Mouse (Mus musculus): ENCODE measurements around the gene Dact2.
A peak's percentile ranks its signal among the peaks of the same experiment; 100 is the strongest.

The Dact2 gene

DNA sequence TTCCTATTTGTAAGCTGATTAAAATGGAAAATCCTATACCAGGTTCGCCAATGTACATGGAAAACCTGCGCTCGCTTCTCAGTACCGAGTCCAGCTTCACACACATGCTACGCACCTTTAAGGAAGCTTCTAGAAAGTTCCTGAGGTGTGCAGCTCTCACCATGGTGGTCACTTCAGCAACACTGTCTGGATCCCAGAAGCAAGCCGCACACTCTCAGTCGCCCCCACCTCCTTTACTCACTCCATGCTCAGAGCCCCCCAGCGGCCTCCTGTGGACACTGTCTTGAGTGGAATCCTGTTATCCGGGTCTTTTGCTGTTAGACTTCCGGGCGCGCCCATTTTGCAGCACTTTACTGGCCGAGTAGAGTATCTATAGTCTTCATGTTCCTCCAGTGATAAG, at the start of gene Dact2:
Gene Dact2 (minus strand): TSS at position 244 of the 400 bp plus-strand sequence.
- DNase-seq (ENCODE audit: low read depth, low spot score), result peak; percentile 93

DNA sequence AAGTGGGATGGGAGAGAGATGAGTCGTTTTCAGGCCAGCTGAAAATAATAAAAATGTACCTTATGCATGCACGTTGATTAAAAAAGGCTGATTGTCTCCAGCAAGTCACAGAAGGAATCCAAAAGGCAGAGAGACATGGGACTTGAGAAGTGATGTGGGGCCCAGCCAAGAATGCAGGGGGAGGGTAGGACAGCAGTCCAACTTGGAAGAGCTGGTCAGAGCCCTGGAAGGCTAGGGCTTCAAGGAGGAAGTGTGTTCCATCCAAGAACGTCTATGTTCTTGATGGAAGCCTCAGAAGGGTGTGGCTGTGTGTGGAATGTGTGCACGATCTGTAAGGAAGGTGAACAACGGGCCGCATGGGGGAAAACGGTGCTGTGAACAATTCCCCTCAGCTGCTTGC, 48.4 kb upstream of the Dact2 start:
- peak; percentile 50 for DNase-seq (ENCODE audit: low read depth, low spot score)

DNA sequence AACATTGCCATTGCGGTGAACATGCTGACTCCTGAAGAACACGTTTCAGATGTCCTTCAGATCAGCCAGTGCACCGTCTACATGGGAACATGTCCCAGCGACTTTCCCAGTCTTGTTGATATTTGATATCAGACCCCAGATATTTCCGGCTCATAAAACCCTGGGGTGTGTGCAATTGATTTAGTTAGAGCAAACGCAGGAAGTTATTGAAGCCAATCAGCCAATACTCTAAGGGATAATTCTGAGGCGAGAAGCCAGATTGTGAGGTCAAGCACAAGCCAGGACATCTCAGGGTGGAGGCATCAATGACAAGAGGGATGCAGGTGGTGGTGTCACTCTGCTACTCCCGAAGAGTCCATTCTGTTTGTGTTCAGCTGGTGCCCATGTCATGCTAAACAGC, 46.3 kb upstream of the Dact2 start:
- DNase-seq (ENCODE audit: low read depth, low spot score), result no peak

DNA sequence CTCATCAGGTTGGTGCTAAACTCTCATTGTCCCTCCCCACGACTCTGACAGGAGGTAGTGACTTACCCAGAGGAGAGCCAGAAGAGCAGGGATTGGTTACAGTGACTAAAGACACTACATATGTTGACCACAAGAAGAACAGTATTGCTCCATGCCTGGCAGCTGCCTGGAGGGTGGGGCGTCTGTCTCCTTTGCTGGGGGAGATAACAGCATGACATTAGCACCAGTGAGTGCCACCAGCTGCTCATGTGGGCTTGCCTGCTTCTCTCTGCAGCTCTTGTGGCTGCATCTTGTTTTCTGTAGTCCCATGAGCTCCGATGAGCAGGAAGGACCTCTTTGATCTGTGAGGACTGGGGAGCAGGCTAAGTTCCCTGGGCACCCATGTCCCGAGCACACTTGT, 45.5 kb upstream of the Dact2 start:
- DNase-seq (ENCODE audit: low read depth, low spot score), result no peak

DNA sequence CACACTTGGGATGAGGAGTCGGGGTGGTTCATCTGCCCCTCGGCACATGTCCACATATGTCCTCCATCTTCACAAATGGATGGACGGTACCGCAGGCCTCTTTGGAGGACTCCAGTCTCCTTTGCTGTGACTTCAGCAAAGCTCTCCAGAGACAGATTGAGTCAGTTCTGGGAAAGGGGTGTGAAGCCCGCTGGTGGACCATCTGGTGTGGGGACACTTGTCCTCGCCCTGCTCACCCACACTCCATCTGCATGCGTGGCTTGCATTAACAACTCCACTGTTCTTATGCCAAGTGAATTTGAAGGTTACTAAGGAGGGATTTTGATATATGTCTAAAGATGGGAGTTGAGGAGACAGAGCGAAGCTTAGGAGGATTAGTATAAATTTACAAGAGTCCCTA, 43.8 kb upstream of the Dact2 start:
- DNase-seq (ENCODE audit: low read depth, low spot score), result no peak

DNA sequence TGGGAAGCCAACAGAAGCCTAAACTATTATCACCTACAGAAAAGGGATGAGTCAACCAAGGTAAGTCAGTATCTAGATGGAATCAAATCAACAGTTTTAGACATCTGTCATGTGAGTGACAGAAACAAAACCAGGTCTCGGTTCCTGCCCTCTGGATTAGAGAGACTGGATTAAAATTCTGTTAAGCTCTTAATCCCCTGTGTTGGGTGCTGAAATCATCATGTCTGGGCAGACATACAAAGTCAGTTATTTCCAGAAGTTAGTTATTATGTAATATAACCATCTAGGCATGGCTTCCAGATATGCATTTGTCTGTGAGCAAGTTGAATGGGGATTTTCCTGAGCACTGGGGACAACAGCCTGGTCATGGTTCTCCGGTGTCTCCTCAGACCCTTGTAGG, 42.2 kb upstream of the Dact2 start:
- DNase-seq (ENCODE audit: low read depth, low spot score), result no peak

DNA sequence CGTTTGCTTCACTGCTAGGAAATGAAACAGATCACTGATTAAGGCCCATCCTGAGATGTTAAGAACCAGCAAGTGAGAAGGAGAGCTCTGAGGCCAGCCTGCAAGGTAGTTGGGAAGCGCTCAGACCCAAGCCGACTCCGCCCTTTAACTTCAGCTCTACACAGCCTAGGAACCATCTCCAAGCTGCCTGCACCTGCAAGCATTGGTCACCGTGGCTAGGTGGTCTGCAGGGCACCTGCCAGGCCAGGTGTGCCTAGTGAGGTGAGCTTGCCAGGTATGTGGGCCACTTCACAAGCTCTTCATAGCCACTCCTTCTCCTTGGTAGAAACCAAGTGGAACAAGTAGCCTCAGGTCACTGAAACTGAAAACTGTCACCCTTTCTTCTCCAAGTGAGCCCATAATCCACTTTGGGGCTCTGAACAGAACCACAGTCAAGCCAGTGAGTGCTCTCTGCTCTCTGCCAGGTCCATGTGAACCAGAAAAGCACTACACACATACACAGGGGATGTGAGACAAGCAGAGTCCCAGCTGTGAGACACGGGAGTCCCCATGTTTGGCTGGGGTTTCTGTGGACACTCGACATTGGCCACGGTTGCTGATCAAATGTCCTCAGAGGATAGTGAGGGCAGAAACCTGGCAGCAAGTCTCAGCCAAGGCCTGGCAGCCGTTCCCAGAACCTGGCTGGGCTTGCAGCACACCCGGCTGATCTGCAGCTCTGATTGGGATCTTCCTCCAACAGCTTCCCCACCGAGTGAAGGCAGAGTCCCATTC, 40.3 kb upstream of the Dact2 start:
- no peak for DNase-seq (ENCODE audit: low read depth, low spot score)

DNA sequence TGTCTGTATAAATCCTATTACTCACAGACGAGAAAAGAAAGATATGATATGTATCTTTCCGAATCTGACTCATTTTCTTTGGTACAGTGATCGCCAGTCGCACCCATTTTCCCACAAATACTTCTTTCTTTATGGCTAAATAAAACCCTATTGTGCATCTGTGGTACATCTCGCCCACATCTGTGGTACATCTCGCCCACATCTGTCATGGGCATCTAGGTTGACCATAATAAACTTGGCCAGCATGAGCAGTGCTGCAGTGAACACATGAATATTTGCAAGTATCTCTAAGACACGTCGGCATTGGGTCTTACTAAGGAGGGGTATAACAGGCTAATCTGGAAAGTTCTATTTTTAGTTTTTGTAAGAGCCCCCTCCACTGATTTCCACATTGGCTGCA, 38.5 kb upstream of the Dact2 start:
- DNase-seq (ENCODE audit: low read depth, low spot score), result no peak

DNA sequence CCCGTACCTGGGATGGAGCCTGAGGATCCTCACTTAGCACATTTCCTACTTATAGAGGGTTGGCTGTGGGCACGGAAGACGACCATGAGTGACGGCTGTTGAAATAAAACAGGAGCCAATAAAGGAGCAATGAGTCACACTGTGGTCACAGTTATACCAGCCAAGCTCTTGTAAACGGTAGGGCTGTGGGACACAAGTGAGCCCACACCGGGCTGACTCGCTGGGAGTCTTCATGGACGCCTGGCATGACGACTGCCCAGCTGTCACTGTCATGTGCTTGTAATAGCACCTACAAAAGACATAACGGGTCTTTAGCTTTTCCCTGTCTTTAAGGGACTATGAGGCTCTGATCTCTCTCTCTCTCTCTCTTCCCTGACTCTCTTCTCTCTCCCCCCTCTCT, 35.9 kb upstream of the Dact2 start:
- no peak for DNase-seq (ENCODE audit: low read depth, low spot score)

DNA sequence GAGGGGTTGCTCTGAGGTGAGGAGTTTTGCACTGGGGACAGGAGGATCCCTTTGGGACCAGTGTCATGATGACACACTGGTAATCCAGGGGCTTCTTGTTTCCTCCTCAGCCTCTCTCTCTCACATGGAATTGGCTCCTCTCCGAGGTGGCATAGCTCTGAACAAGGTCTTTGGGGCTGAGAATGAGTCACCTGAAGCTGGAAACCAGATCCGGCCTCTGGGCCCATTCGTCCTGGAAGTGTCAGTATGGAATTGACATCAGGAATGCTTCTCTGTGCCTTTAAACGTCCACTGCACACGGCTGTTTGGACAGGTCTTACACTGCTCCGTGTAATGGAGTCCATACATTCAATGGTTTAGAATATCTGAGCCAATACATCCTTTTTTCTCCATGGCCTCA, 33.0 kb upstream of the Dact2 start:
- no peak for DNase-seq (ENCODE audit: low read depth, low spot score)

DNA sequence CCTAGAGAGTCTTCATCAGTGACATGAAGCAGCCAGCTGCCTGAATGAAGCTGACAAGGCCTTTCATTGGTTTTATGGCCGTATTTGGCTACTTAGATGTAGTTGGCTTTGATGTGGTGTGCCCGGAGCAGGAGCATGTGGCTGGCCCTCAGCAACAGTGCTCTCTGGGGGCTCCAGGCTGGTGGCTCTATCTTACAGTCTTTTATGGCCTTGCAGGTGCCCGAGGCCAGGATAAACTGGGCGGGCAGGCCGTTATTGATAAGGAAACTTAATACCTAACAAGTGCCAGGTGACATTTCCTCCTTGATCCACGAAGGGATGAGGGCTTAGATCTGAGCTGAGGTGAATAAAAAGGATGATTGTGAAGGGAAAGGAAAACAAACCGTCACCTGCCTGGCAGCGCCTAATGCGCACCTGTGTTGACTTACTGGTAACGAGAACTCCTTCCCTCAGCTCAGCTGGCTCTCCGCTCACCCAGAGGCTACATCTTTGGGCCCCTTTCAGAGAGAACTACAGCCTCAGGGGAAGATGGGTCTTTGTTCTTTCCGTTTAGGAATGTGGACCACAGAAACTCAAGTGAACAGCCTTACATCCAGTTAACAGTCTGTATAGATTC, 30.8 kb upstream of the Dact2 start:
- DNase-seq (ENCODE audit: low read depth, low spot score), result no peak

DNA sequence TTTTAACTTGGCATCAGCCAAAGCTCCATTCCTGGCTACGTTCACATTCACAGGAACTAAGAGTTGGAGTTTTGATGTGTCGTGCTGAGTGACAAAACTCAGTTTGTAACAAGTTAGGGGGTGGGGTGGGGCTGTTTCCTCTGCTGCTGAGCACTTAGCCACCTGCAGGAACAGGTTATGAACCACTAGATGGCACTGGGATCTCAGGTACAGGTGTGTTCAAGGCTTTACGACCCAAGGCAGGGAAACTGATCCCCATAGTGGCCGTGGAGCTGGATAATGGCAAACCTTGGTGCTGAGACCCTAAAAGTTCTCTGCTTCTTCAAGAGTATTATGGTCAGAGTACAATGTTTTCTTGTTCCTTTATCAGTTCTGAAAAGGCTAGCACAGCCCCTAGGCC, 29.6 kb upstream of the Dact2 start:
- no peak for DNase-seq (ENCODE audit: low read depth, low spot score)

DNA sequence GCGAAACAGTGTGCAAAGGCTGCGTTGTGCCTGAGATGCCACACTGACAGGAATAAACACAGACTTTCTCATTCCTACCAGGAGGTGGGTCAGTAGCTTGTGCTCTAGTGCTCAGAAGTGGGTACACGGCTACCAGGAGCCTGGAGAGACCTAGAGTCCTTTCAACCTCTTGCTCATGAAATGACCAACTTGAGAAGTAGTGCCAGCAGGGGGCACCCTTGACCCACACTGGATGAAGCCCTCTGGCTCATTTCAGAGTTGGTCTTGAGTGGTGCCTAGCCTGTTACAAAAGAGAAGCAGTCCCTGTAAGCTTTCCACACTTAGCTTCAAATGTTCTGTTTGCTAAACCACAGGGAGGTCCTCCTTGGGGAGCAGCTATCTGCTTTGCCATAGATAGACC, 28.5 kb upstream of the Dact2 start:
- peak; percentile 63 for DNase-seq (ENCODE audit: low read depth, low spot score)

DNA sequence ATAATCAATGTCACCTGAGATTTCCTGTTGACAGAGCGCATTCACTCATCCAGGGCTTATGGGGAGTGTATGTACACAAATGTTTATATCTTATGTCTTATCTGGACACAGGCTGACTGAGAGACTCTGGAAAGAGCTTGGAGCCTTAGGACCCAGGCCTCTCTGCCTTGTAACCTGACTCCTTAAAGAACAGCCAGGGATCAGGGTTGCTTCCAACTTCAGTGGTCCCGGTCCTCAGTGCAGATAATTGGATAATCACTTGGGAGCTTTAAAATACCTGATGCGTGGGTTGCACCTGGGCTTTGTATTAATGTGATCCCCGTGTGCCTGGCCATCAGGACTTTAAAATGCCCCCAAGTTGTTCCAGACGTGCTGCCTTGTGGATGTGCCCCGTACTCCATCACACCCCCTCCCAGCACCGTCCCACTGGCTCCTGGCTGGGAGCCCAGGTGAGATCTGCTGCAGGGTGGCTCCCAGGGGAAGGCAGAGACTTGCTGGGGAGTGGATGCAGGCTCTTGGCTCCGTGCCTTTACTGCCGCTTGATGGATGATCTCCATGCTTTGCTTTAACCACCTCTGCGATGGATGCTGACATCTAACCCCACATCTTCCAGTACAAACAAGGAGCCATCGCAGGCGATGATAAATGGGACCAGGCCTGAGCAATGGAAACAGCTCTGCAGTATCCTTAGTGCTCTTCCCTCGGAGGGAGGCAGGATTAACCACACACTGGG, 26.8 kb upstream of the Dact2 start:
- DNase-seq (ENCODE audit: low read depth, low spot score), result no peak

DNA sequence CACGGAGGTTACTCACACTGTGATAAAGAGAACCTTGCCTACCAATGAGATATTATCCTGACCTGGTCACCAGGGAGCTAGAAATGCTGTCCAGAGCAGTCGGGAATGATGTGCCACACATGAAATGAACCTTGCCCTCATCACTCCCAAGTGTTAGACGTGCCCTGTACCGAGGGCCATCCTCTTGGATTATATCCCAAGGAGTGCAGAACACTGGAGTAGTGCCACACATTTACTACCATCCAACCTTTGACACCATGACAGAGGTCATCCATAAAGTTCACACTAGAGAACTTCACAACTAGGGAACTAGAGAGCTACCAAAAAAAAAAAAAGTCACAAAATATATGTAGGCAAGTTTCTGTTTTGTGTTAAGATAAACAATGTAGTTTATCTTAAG, 24.3 kb upstream of the Dact2 start:
- no peak for DNase-seq (ENCODE audit: low read depth, low spot score)

DNA sequence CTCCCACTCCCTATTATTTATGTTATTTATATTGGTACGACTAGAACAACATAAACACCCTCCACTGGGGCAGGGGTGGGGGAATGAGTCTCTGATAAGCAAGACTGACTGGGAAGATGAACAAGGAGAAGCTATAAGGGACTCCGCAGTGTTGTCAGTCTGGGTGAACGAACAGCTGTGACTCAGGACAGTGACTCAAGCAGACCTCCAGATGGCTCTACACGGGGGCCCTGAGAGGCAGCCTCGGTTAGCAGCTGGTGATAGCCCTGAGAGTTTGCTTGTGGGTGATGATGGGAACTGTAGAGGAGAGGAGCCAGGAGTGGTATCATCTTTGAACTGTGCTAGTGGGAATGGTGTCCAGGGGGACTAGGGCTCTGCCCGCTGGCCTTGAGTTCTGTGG, 23.5 kb upstream of the Dact2 start:
- DNase-seq (ENCODE audit: low read depth, low spot score), result no peak

DNA sequence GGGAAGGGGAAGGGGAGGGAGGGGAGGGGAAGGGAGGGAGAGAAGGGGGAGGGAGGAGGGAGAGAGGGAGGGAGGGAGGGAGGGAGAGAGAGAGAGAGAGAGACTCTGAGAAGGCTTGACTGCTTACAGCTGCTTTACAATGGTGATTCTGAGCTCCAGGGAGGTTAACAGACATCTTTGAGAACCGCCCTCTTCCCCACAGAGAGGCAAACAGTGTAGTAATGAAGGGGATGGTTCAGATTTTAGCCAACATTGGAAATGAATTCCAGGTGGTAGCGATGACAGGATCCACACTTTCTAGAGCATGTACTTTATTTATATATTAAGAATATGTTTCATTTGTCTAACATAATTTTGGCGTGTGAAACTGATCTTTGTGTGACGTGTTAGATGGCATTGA, 22.7 kb upstream of the Dact2 start:
- DNase-seq (ENCODE audit: low read depth, low spot score), result no peak

DNA sequence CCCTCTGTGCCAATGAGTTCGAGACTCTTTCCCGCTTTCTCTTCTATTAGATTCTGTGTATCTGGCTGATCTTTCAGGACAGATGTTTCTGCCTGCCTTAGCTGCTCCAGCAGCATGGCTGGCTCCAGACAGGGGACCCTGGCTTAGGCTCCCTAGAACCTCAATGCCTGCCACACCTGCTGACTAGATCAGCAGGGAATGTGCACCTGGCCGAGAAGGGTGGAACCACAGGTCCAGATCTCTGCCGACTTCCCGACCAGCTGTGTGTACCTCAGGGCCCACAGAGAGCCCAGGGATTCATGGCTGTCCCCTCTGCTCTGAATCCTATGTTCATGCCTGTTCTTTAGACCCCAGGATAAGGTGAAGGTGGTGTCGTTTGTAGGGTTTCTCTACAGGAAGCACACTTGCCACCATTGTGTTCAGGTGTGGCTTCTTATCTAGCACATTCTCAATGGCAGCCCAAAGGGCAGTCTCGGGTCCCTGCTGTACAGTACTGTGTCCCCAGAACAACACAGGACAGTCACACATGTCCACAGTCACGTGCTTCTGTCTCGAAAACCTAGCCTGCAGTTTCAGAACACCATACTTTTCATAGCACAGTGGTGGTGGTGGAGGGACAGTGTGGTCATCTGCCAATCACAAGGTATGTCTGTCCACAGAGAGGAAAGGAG, 22.0 kb upstream of the Dact2 start:
- no peak for DNase-seq (ENCODE audit: low read depth, low spot score)

DNA sequence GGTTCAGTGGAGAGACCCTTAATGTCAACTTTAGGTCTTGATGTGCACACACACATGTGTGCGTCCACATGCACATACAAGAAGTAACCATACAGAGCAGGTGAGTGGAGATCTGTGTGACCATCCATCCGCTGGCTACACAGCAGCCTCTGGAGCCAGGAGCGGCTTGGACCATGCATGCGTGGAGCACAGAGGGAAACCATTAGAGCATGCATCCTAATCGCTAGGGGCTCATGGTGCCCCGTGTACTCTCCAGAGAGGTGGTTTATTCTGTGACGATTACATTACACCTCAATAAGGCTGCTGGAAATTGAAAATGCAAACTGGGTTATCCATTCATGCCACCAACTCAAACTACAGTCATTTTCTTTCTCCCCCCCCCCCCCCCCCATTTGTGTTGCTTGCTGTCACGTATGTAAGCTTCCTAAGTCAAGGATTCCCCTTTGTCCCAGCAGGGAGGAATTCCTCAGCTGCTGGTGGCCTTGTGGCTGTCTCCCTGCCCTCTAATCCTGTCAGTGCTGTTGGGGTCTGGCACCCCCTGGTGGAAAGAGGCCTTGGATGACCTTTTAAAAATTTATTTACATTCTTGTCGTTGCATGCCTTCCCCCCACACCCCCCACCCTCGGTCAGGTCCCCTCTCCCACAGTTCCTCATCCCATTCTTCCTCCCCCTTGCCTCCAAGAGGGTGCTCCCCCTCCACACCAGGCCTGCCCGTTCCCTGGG, 17.9 kb upstream of the Dact2 start:
- DNase-seq (ENCODE audit: low read depth, low spot score), result peak; percentile 86

DNA sequence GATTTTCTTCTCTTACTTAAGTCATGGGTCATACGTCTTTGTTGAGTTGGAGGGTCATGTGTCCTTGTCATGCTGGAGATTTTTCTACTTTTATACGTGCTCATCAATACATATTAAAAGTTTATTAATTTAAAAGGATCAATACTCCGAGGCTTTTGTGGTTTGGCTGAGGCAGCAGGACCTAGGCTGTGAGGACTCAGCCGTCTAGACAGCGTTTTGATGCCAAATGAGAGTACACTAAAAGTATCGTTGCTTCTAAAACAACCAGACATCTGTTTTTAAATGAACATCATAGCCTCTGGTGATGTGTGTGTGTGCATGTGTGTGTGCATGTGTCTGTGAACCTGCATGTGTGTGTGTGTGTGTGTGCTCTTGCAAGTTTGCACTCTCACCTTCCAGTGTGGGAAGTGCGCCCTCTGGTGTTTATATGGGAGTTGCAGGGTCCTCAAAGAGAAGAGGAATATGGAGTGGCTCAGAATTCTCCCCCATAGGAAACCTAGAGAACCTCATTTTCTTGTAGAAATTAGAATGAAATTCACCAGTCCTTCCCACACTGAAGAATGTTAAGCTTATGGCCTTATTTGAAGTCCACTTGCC, 16.6 kb upstream of the Dact2 start:
- peak; percentile 77 for DNase-seq (ENCODE audit: low read depth, low spot score)

DNA sequence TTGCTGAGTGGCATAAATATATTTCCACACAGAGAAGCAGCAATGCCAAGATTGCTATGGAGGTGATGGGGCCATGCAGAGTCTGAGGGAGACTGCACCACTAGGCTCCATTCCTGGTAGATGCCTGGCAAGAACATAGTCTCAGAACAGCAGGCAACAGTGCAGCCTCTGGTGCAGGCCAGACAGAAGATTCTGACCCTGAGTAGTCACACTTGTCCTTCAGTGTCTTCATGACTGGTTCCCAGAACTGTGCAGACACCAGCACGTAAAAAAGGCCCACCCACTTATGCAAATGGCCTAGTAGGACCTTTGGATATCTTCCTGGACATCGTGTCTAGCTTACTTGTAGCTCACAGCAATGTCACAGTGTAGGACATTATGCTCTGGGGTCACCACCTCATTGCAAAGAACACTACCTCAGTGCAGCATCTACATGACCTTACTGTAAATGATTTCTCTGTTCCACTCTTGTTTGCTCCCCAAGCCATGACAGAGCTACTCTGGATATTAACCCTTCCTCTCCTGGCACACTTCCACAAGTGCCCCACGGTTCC, 9.9 kb upstream of the Dact2 start:
- DNase-seq (ENCODE audit: low read depth, low spot score), result no peak
